ENCODE assay signal across 13 mouse cellular contexts in genomic region chr4:108905859-108906258, GRCm38 (mm10). TPM values are rescaled to one million over a fixed set of nuclear protein-coding genes. Genes with fewer than 3 reads are reported as not detected.
DNase-seq lines count a peak whose midpoint lies in the region; ATAC-seq and TF ChIP-seq lines count a peak whose summit lies in the region.
"Had no signal": no experiment of that assay in that cellular context is flagged by ENCODE, and none has a peak within 500 bp of the region (broad histone marks: within the 10 kb centered on the region; RNA-seq: fewer than 3 reads in every experiment).

No protein-coding gene starts in this region.

- peak; percentile 25 for DNase-seq in kidney, postnatal 0 days (ENCODE audit: low spot score)
- DNase-seq in kidney, adult 9 months: no peak
- DNase-seq in right cerebral cortex, adult 2 months (ENCODE audit: low spot score in 2 of 2): peak; percentile 46 to 60
- DNase-seq in right cerebral cortex, postnatal 14 days: no peak
- peak; percentile 5 for DNase-seq in fibroblast of lung, adult 2 months (ENCODE audit: low read depth)
- no peak for DNase-seq in heart, postnatal 25 days (ENCODE audit: low spot score)
- DNase-seq in cerebellum, adult 2 months: no peak
- DNase-seq: cerebellum, adult 18-20 months; heart, postnatal 14 days had no signal

- no peaks in the 10 kb centered on the region for H3K4me1 ChIP-seq in kidney, postnatal 0 days (replicated peaks; ENCODE audit: insufficient read depth, low read length)
- H3K4me1 ChIP-seq in cerebellum, adult 2 months (ENCODE audit: control insufficient read depth, insufficient read depth, low read length): no peaks in the 10 kb centered on the region; the same call in 1 of the 2 replicates
- H3K4me1 ChIP-seq: lung, embryonic 15.5 days; neural tube, embryonic 12.5 days had no signal

- ATAC-seq in kidney, postnatal 0 days (replicated peaks; ENCODE audit: low FRiP score, low read depth): no peak

- TF ChIP-seq POLR2A in cerebellum, adult 2 months (IDR thresholded peaks at IDR 0.05; ENCODE audit: borderline replicate concordance, insufficient read depth, low read length): no peak

- H3K27ac ChIP-seq in kidney, postnatal 0 days: no peak overlapping the region
- H3K27ac ChIP-seq in cerebellum, adult 2 months (ENCODE audit: insufficient read depth, low read length): no peak overlapping the region
- H3K27ac ChIP-seq: lung, embryonic 15.5 days; neural tube, embryonic 12.5 days had no signal

- H3K9ac ChIP-seq in kidney, postnatal 0 days (ENCODE audit: low read depth, low read length): no peak overlapping the region
- H3K9ac ChIP-seq: lung, embryonic 15.5 days; neural tube, embryonic 12.5 days had no signal

- H3K27me3 ChIP-seq in kidney, postnatal 0 days (ENCODE audit: insufficient read depth, low read length): no peaks in the 10 kb centered on the region
- H3K27me3 ChIP-seq in cerebellum, adult 2 months (ENCODE audit: control insufficient read depth, insufficient read depth, low read length): no peaks in the 10 kb centered on the region
- H3K27me3 ChIP-seq: lung, embryonic 15.5 days; neural tube, embryonic 12.5 days had no signal

- H3K9me3 ChIP-seq in kidney, postnatal 0 days (replicated peaks; ENCODE audit: low read length): no peaks in the 10 kb centered on the region
- H3K9me3 ChIP-seq: lung, embryonic 15.5 days; neural tube, embryonic 12.5 days had no signal

- no peak overlapping the region for H3K4me2 ChIP-seq in kidney, postnatal 0 days (ENCODE audit: low read length)
- H3K4me2 ChIP-seq: lung, embryonic 15.5 days; neural tube, embryonic 12.5 days had no signal

- no peak overlapping the region for H3K4me3 ChIP-seq in kidney, postnatal 0 days (replicated peaks; ENCODE audit: low read depth, low read length)
- H3K4me3 ChIP-seq in cerebellum, adult 2 months (replicated peaks; ENCODE audit: insufficient read depth, low read depth, low read length): no peak overlapping the region
- H3K4me3 ChIP-seq: left cerebral cortex, adult 2 months; lung, embryonic 15.5 days; neural tube, embryonic 12.5 days had no signal

- H3K36me3 ChIP-seq in kidney, postnatal 0 days (ENCODE audit: insufficient read depth, low read length): no peaks in the 10 kb centered on the region
- H3K36me3 ChIP-seq: lung, embryonic 15.5 days; neural tube, embryonic 12.5 days had no signal

- intact Hi-C loops in heart, postnatal 25 days (cut with DNase I): no loop called here

- 19% methylated on average over 6 of the region's 6 CpGs for WGBS in kidney, postnatal 0 days
- 14% methylated on average over 6 of the region's 6 CpGs for WGBS in cerebellum, adult 2 months

- no peak for TF ChIP-seq CTCF in kidney, postnatal 0 days (IDR thresholded peaks at IDR 0.05; ENCODE audit: low read depth)
- TF ChIP-seq CTCF in cerebellum, adult 2 months (IDR thresholded peaks at IDR 0.05; ENCODE audit: borderline replicate concordance, insufficient read depth, low read depth, low read length): no peak

RNA-seq across cellular contexts. Expression of gene Rab3b, which starts 27.0 kb away (rescaled TPM):
- polyA plus RNA-seq in kidney, postnatal 0 days (2015; fragmentation: Nextera tagmentation; extraction: Ambion mirVana): 34.0 and 36.1 TPM in 2 replicates
- total RNA-seq in heart, postnatal 25 days (2021): under 1 TPM; 0.34 to 0.73 TPM
- 40.1 and 42.5 TPM in 2 replicates for polyA plus RNA-seq in cerebellum, adult 2 months (2012; rRNA removed)

RNA-seq across cellular contexts. Expression of gene A730015C16Rik, which starts 57.4 kb away (rescaled TPM):
- polyA plus RNA-seq in kidney, postnatal 0 days (2015; fragmentation: Nextera tagmentation; extraction: Ambion mirVana): 1.8 and 2.4 TPM in 2 replicates
- not detected for total RNA-seq in heart, postnatal 25 days (2021)
- polyA plus RNA-seq in cerebellum, adult 2 months (2012; rRNA removed): not detected in 2 replicates
- total RNA-seq: gastrocnemius, adult 18-20 months; heart, postnatal 14 days; left cerebral cortex, adult 2 months had no signal

RNA-seq across cellular contexts. Expression of gene Kti12, which starts 58.3 kb away (rescaled TPM):
- 52.2 and 53.5 TPM in 2 replicates for polyA plus RNA-seq in kidney, postnatal 0 days (2015; fragmentation: Nextera tagmentation; extraction: Ambion mirVana)
- 10 to 100 TPM; 20.9 to 23.0 TPM for total RNA-seq in heart, postnatal 25 days (2021)
- polyA plus RNA-seq in cerebellum, adult 2 months (2012; rRNA removed): 20.0 TPM in 2 replicates

Comparison
In these comparisons a context has a peak if more than half of its experiments do, and no peak if none do; other contexts are left out.
1. DNase-seq: peak in kidney, postnatal 0 days (single experiment), right cerebral cortex, adult 2 months (2 of 2) and fibroblast of lung, adult 2 months (single experiment); none in kidney, adult 9 months (single experiment), right cerebral cortex, postnatal 14 days (single experiment), heart, postnatal 25 days (single experiment) and cerebellum, adult 2 months (0 of 2).